Mouse (Mus musculus) ovary, postnatal 10 days (tissue): Measurements from ENCODE around the gene Asb10.
"Not testable (repeated sequence)": the region's sequence is repeated elsewhere in the genome, so short reads cannot be mapped to it uniquely, and the experiment has no call there.

Experiments
- DNase-seq: peaks from one replicate; pipeline ENCODE4 v3.0.0; 2022; ENCODE audit warnings: low spot score

Gene Asb10

DNA sequence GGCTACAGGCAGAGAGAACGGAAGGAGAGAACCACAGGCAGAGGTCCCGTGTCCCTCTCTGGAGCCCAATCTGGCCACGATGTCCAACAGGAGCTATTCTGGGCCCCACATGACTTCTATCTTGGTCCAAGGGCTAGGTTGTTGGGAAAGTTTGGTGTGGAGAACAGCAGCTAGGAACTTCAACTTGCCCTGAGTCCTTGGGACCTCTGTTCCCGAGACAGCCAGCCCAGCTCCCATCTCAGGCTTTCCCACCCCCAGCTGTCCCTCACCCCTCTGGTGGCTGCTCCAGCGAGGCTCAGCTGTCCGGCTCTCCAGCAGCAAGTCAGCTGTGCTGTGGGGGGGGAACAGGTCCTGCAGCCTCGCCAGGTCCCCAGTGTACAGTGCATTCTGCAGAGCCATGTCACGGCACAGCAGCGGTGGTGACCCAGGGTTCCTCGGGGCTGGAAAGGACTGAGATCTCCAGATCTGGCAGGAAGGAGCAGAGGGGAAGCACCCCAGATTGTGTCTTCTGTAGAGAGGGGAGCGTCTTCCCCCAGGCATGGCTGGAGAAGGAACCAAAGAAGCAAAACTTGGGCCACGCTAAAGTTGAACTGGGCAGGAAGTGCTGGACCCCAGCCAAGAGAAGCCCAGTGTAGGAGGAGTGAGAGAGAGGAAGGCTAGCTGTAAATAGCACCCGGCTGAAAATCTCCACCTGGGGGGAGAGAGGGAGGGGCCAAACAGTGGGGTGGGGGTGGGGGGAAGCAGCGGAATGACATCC is at the start of gene Asb10:
Gene Asb10, minus strand, starts transcription at position 592 of the 757 bp plus-strand sequence.
- no peak for DNase-seq

DNA sequence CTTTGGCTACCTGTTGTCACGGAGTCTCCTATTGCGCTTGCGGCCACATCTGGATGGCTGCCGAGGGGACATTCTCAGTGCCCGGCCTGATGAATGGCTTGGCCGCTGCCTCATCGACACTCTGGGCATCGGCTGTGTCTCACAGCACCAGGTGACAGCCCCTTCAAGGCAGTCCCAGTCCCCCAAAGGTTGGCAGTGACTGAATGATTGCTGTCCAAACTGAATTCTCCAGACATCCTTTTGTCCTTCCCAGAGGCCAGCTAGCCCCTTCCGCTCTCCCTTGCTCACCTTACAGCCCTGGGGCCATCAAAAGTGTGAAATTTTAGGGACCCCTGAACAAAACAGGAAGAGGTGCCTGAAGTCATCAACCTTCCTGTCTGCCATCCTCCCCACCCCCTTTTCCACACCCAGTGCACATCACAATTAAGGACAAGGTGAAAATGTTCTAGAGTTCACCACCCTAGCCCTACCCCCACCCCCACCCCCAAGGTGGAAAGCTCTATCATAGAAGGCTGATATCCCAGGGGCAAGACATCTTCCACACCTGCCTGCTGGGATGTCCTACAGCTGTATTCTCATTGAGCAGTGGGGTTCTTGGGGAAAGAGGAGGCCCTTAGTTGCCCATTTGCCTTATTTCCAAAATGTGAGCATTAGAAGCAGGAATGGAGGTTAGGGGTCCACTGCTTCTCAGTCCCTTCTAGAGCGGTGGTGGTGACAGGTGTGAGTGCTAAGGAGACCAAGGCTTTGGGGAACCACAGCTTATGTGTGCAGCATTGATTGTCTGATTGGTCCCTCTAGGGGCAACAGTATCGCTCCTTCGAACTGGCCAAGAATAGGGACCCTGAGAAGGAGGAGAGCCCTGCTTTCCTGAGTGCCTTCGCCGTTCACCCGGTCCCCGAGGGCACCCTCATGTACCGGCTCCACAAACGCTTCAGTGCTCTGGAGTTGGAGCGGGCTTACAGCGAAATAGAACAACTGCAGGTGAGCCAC is 49.0 kb upstream of the Asb10 start:
- no peak for DNase-seq

- DNase-seq, result no peak
Measured at GRCm38 (mm10) chr5:24587200-24587577, 46.4 kb upstream of the Asb10 start.

GRCm38 (mm10) chr5:24586547-24587199 is 45.9 kb upstream of the Asb10 start, which contains the start of gene Chpf2:
Chpf2 (plus strand) TSS chr5:24586741.
- no peak for DNase-seq

DNA sequence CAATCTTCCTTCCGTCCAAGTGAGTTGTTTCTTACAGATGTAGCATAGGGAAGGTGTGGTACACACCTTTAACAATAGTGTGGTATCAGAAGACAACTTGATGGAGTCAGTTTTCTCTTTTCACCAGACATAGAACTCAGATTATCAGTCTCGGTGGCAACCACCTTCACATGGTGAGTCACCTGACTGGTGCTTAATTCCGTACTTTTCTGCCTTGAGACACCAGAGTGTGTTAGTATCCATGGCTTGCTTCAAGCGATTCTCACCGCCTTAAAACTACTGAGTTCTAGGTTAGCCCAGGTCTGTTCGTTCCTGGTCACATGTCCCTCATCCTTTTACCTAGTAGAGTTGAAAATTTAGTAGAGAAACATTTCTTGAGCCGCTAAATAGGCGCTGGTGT is 45.3 kb upstream of the Asb10 start:
- DNase-seq, result no peak

DNA sequence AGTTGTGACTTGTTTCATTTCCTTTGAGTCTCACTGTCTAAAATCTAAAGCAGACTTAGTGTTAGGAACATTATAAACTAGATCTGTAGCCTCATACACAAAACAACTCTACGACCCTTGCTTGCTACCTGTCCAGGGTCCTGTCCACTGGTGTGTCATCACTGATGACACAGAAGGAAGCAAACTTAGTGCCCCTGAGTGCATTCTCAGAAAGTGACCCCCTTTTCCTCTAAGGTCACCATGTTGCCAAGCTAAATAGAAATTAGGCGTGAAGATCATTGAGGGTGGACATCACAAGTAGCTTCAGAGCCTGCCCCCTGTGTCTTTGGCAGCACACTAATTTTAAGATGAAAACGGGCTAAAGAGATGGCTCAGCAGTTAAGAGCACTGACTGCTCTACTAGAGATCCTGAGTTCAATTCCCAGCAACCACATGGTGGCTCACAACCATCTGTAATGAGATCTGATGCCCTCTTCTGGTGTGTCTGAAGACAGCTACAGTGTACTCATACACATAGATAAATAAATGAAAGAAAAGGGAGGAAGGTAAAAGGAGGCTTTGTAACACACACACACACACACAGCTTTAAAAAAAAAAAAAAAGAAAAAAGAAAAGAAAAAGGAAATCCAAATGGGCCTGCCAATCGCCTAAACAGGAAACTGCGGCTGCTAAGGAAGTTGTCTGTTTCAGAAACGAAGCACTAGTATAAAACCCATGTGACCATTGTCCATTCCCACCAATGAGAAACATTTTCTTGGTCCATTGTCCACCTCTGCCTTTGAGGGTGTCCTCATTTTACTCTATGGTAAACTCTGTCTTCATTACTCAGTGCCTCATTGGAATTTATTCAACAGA is 37.6 kb upstream of the Asb10 start:
- no peak for DNase-seq

- peak; percentile 100 for DNase-seq
Measured at GRCm38 (mm10) chr5:24577183-24577929, 36.6 kb upstream of the Asb10 start, which contains the start of gene Abcf2. Abcf2 (minus strand) TSS chr5:24577467.

GRCm38 (mm10) chr5:24576801-24577182 is 36.0 kb upstream of the Asb10 start:
- no peak for DNase-seq

DNA sequence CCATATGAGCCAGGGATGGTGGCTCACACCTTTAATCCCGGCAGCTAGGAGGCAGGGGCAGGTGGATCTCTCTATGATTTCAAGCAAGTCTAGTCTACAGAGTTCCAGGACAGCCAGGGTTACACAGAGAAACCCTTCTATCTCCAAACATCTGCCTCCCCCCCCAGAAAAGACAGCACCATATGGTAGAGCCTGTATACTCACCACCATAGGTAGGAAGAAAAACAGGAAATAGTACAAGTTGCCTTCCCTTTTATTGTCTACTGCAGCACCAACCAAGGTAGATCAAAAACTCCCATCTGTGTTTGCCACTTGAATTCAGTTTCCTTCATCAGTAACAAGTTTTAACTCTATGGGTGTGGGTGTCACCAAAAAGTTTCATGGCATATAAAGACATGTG is 35.2 kb upstream of the Asb10 start:
- no peak for DNase-seq

DNA sequence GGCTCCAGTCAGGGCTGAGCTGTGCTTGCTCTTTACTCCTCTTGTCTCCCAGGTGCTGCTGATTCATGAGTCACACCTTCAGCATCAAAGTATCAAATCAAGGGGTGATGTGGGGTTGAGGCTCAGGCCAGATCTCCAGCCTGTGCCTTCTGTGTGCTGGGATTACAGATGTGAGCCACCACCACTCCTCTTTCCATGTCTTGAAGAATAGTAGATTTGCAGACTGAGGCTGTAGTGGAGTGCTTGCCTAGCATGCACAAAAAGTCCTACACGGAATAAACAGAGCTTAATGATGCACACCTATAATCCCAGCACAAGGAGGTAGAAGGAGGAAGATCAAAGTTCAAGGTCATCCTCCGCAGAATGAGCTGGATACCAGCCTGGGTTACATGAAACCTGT is 15.9 kb upstream of the Asb10 start, which contains the start of gene 4931409K22Rik:
Gene 4931409K22Rik, minus strand, starts transcription at position 101 of the 400 bp plus-strand sequence.
- no peak for DNase-seq

DNA sequence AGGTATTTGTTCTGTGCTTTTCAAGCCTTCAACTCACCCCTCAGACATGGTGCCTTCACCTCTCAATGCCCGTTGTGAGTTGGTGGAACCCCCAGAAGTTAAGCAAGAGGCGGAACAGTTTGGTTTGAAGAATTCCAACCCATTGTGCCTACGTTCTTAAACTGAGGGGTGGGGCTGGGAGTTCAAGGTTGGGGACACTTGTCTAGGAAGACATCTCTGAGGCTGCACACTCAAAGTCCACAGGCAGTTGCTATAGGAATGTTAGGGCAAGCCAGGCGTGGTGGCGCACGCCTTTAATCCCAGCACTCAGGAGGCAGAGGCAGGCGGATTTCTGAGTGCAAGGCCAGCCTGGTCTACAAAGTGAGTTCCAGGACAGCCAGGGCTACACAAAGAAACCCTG is 14.6 kb upstream of the Asb10 start:
- DNase-seq, result not testable (repeated sequence)

DNA sequence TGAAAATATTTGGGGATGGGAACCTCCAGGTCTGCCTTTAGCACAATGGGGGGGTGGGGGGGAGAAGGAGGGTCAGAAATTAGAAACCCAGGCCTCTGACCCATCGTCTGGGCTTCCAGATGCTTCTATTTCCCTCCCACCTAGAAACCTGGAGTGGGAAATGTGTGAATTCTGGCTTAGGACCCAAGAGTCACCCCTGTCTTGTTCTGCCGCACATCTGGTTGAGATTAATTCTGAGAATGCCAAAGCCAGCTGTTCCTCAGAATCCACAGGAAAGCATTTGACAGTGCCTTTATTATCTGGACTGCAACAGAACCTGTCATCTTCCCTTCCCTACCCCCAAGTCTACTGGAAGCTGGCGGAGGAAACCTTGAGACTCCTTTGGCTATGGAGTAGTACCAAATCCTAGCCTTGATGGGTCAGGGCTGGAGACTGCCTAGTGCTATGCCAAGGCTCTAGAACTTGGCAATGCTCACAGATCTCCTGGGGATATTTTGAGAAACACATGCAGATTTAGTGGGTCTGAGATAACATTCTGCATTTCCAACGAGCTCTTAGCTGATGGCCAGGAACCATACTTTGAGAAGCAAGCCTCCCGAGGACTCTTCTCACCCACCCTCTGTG is 13.0 kb upstream of the Asb10 start:
- no peak for DNase-seq

DNA sequence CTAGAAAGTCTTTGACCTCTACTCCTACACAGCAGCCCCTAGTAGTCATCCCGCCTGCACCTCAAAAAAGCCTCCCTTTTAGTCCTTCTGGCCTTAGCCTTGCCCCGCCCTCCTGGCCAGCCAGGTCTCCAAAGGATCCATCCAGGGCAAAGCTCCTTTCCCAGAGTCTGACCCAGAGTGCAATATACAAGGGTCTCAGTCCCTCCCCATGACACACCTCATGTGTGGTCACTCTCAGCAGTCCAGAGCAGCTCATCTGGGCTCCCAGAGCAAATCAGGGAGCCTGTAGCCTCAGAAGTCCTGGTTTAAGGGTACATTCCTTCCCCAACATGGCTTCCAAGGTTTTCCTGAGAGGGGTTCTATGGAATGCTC is 10.5 kb upstream of the Asb10 start:
- DNase-seq, result no peak

DNA sequence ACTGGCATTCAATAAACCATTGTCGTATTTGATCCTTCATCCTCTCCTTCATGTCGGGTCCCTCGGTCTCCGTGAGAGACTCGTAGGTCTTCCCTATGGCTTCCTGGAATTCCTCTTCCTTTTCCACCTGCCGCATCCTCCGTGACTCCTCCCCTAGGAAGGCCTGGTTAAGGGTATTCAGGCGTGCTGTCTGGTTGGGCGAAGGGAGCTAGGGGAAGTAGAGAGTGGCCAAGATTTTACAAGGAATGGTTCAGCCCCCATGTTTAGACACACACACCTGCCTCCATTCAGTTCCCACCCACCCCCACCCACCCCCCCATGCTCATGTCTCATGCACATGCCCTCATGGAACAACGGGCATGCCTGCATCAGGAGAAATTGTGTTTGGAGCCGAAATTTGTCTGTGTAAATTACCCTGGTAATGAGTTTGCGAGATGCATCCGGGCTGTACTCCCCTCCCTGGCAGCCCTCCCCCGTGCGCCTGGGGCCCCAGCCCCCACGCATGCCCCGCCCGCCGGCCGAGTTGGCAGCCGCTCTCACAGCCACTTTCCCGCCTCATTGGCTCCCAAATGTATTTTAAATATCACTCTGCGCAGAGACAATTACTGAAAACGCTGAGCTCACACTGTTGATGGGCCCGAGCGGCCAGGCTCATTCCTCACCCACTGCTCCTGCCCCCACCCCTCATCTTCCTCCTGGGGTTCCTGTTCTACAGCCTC is 10.0 kb upstream of the Asb10 start:
- DNase-seq, result peak; percentile 35

GRCm38 (mm10) chr5:24542643-24543042 is 1.9 kb upstream of the Asb10 start:
- no peak for DNase-seq

DNA sequence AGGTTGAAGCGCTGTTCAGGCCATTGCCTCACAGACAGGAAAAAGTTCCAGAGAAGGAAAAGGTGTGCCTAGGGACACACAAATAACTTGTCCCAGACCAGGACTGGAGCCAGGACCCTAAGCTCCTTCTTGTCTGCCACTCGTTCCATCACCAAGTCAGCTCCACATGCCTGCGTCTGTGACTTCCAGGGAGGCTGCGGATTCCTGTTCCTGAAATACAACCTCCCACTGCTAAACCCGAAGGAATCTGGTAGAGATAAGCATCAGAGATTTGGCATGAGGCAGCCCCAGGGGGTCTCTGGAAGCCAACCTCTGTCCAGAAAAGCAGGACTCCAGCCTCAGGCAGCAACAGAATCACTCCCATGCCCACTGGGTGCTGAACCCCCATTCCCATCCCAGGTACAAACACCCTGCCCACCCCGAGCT is 379 bp upstream of the Asb10 start:
- DNase-seq, result no peak

- DNase-seq, result no peak
Measured at GRCm38 (mm10) chr5:24539571-24540296, 1.0 kb downstream of the Asb10 start.

GRCm38 (mm10) chr5:24537618-24538017 is 3.2 kb downstream of the Asb10 start:
- no peak for DNase-seq

DNA sequence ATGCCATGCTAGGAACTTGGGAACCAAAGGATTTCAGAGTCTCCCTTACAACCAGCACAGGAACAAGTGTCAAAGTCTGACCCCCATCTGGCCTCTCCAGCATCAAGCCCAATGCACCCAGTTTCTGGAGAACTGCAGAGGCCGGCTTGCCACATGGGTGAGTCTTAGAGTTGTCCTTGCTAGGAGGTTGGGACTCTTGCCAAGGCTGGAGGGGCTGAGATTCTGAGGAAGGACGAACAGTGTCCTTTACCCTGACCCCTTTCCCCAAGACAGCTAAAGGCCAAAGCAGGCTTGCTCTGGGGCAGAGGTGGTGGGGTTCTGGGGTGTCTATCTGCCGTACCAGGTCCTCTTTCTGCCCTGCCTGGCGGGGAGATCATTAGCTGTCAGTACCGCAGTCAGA is 4.3 kb downstream of the Asb10 start:
- DNase-seq, result no peak
